Mouse (Mus musculus) megakaryocyte, embryonic 14.5 days (primary cell): ENCODE data around the gene Ostf1.

Experiments used
- FLI1 ChIP-seq: IDR thresholded peaks from 2 replicates; pipeline ENCODE4 v1.6.1; 2012; ENCODE audit warnings: low read length, inconsistent platforms, mixed read lengths
- GATA1 ChIP-seq: IDR thresholded peaks from 3 replicates; pipeline ENCODE4 v1.6.1; 2012; ENCODE audit warnings: mixed read lengths, low read length, inconsistent platforms, borderline replicate concordance

DNA sequence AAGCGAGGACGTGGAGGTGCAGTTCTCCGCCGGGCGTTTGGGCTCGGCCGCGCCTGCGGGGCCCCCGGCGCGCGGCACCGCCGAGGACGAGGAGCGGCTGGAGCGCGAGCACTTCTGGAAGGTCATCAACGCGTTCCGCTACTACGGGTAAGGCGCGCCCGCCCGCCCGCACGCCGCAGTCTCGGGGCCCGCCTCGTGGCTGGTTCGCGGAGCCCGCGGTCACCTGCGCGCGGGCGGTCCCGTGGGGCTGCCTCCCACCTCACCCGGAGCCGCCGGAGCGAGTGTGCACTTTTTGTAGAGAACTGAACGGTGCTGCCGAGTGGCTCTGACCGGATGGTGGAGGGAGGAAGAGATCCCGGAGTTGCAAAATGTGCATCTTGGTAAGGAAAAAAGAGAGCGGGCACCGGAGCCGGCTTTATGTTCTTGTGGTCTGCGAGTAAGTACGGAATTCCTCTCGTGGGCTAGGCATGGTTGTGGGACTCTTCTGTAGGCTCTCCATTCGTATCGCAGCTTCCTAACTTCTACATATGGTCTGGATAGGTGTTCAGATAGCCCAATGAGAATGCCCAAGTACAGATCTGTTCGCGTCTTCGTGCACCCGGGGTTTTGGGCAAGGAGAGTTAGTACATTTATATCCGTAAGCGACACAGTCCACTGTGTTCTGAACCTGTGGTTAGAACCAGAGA lies 39.6 kb upstream of the Ostf1 start:
- no peak for TF ChIP-seq GATA1
- TF ChIP-seq FLI1, result no peak
